Mouse (Mus musculus) lung, postnatal 10 days (tissue): ENCODE measurements around the gene Olfr1057.
"Not testable (repeated sequence)": the region's sequence is repeated elsewhere in the genome, so short reads cannot be mapped to it uniquely, and the experiment has no call there.

Experiments used
- DNase-seq: peaks from one replicate; pipeline ENCODE4 v3.0.0; 2021

Gene Olfr1057

DNA sequence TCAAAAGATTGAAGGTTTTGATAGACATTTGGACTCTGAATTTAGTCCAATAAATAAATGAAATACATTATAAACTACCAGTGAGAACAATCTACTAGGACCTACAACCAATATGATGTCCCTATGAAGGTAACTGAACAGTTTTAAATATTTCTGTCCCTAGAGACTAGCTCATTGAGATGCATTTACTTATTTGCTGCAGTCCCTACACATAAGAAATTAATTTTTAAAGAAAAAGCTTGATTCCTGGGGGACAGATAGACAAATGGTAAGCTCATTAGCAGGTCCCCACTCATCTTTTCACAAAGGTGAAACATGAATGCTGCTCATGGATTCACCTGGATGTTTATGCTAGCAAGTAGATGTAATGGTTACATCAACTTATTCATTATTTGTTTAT is at the start of gene Olfr1057:
Olfr1057 (minus strand) TSS at position 101 of the 400 bp plus-strand sequence.
- DNase-seq = no peak

DNA sequence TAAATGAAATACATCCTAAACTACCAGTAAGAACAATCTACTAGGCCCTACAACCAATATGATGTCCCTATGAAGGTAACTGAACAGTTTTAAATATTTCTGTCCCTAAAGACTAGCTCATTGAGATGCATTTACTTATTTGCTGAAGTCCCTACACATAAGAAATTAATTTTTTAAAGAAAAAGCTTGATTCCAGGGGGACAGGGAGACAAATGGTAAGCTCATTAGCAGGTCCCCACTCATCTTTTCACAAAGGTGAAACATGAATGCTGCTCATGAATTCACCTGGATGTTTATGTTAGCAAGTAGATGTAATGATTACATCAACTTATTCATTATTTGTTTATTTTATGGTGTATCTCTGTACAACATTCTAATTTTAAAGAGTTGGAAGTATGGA is 48.5 kb upstream of the Olfr1057 start, which contains the start of gene Olfr1062:
Olfr1062 (minus strand) TSS at position 101 of the 400 bp plus-strand sequence.
- DNase-seq = not testable (repeated sequence)

DNA sequence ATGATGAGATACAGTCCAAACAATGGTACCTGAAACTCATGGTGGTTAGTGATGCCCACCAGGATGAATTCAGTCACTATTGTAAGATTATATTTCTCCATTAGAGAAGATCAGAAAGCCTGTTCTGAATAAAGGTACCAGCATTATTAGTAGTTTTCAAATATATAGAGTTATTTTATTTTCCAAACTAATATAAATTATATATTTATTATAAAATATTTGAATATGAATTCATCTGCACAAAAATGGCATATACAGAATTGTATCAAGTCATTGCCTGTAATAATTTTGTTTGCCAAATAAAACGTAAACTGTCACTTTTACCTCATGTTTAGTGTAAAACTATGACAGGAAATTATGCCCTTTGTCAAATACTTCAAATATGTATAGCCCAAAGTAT is 35.8 kb upstream of the Olfr1057 start, which contains the start of gene Olfr1061:
Olfr1061 (minus strand) TSS at position 101 of the 400 bp plus-strand sequence.
- no peak for DNase-seq

DNA sequence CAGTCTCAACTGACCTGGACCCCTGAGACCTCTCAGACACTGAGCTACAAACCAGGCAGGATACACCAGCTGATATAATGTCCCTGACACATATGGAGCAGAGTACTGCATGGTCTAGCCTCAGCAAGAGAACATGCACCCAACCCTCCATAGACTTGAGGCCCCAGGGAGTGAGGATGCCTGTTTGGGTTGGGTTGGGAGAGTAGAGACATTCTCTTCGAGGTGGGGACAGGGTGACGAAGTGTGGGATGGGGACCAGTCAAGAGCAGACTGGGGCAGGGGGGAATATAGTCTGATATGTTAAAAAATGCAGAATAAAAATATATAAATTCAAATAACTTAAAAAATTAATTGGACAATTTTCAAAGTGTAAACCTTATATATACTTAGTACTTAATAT is 16.9 kb upstream of the Olfr1057 start:
- no peak for DNase-seq

DNA sequence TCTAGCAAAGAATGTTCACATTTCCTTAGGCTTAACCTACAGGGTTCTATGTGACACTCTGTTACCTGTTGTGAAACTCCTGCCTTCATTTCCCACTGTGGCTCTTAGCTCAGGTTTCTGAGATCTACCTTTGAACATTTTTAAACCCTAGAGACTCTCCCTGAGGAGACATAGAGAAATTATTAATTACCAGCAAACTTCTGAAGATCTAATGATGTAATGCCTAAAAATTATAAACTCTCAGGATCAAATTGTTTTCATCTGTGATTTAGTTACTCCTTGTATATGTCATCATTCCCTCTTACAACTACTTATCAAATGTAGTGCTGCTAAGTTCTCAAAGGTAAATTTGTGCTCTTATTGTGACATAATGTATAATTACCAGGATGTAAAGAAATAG is 10.3 kb upstream of the Olfr1057 start, which contains the start of gene Olfr1058:
Olfr1058 (minus strand) TSS at position 101 of the 400 bp plus-strand sequence.
- DNase-seq = not testable (repeated sequence)

DNA sequence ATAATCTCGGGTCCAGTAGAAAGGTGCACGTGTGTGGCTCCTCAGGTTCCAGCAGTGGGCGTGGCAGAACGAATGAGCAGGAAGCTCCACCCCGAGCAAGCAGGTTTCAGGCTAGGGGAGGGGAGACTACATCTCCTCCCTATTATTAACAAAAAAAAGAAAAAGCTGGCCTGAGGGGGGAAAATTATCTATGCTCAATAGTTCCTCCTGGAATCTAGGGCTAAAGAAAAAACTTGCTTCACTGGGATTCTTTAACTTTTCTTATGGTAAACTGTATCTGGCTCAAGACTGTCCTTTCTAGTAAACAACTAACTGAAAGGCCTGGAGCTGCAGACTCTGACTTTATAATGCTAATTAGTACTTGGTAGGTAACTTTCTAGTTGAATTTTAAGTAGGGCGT is 11.9 kb downstream of the Olfr1057 start:
- not testable (repeated sequence) for DNase-seq

DNA sequence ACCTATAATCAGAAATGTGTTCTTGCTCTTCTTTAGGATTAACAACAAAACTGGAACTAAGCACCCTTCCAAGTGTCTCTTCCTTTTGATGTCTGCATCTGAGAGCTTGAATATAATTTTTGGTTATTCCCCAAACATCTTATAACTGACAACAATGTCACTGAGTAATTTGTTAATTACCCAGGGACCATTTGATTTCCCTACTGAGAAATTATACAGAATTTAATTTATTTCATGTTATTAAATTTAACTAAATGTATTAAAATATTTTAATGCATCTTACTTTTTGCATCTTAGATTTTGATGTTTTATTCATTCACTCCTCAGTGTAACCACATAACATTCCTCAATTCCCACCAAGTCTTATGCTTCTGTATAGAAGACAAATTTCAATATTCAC is 15.8 kb downstream of the Olfr1057 start, which contains the start of gene Olfr1056:
Olfr1056 (minus strand) TSS at position 101 of the 400 bp plus-strand sequence.
- DNase-seq = no peak

DNA sequence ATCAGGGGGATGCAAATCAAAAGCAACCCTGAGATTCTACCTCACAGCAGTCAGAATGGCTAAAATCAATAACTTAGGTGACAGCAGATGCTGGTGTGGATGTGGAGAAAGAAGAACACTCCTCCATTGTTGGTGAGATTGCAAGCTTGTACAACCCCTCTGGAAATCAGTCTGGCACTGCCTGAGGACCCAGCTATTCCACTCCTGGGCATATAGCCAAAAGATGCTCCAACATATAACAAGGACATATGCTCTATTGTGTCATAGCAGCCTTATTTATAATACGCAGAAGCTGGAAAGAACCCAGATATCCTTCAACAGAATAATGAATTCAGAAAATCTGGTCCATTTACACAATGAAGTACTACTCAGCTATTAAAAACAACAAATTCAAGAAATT is 26.4 kb downstream of the Olfr1057 start:
- DNase-seq = not testable (repeated sequence)

DNA sequence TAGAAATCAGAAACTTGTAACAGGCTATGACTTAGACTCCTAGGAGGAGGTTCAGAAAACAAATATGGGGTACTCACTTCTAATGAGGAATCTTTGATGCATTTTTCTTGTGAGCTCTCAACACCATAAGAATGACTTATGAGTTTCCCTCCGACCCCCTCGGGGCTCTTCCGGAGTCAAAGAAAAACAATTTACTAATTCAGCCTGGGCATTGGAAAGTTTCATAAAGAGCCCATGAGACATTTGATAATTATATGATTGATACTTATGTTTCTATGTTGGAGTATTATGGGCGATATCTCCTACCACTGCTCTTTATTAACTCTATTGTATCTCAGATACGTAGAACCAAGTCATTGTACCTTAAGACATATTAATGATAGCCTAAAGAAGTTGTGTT is 28.0 kb downstream of the Olfr1057 start, which contains the start of gene Olfr1055:
Olfr1055 (minus strand) TSS at position 101 of the 400 bp plus-strand sequence.
- DNase-seq = no peak

DNA sequence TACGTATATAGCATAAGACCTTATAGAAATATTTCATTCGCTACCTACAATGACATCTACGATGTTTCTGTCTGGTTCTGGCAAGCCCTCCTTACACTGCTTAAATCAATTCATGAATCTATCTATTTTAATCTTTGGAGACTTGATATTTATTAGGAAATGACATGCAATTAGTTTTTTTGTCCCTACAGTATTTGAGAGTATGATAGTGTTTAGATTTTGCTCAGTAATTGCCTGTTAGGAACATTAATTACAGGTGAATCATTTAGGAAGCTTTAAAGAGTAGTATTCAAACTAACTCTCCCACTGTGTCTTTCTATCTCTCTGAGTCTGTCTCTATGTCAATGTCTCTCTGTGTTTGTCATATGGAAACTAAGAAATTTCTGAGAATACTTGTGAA is 42.9 kb downstream of the Olfr1057 start, which contains the start of gene Olfr1054:
Olfr1054 (minus strand) TSS at position 101 of the 400 bp plus-strand sequence.
- DNase-seq = no peak
